Mouse (Mus musculus): ENCODE measurements around the gene Bhlha15. TPM values are rescaled to one million over a fixed set of nuclear protein-coding genes. Genes with fewer than 3 reads are reported as not detected.

Gene Bhlha15
- polyA plus RNA-seq, 1 experiment, result 3.1 TPM

GRCm38 (mm10) chr5:144169275-144169975 lies 20.7 kb upstream of the Bhlha15 start:
- peaks cover 61% of the 10 kb centered on the region for H3K36me3 ChIP-seq (ENCODE audit: control insufficient read depth, insufficient read depth, low read length, poor library complexity, severe bottlenecking)
- H3K27ac ChIP-seq (ENCODE audit: insufficient read depth, low read length), result no peak overlapping the region
- no peak overlapping the region for H3K9ac ChIP-seq (ENCODE audit: low read depth, poor library complexity, severe bottlenecking)
- H3K27me3 ChIP-seq (ENCODE audit: control insufficient read depth, insufficient read depth, low read length, poor library complexity, severe bottlenecking), result no peaks in the 10 kb centered on the region
- no peak overlapping the region for H3K4me3 ChIP-seq (ENCODE audit: low read depth, low read length)
- no peaks in the 10 kb centered on the region for H3K4me1 ChIP-seq (ENCODE audit: control insufficient read depth, insufficient read depth, low read length)
- TF ChIP-seq CTCF (IDR thresholded peaks at IDR 0.05; ENCODE audit: low read depth, low read length), result no peak
- TF ChIP-seq EP300 (IDR thresholded peaks at IDR 0.05; ENCODE audit: insufficient read depth, low read depth, low read length), result no peak
- no peak for TF ChIP-seq POLR2A (IDR thresholded peaks at IDR 0.05; ENCODE audit: insufficient read depth, low read length)
- H3K9me3 ChIP-seq (replicated peaks; ENCODE audit: control insufficient read depth, insufficient read depth, low read length, poor library complexity, severe bottlenecking), result no peaks in the 10 kb centered on the region

GRCm38 (mm10) chr5:144173648-144174047 lies 16.4 kb upstream of the Bhlha15 start:
- H3K36me3 ChIP-seq (ENCODE audit: control insufficient read depth, insufficient read depth, low read length, poor library complexity, severe bottlenecking), result peaks cover 53% of the 10 kb centered on the region
- no peaks in the 10 kb centered on the region for H3K4me1 ChIP-seq (ENCODE audit: control insufficient read depth, insufficient read depth, low read length)
- H3K27ac ChIP-seq (ENCODE audit: insufficient read depth, low read length), result no peak overlapping the region
- H3K4me3 ChIP-seq (ENCODE audit: low read depth, low read length), result no peak overlapping the region
- H3K9ac ChIP-seq (ENCODE audit: low read depth, poor library complexity, severe bottlenecking), result no peak overlapping the region
- no peaks in the 10 kb centered on the region for H3K9me3 ChIP-seq (replicated peaks; ENCODE audit: control insufficient read depth, insufficient read depth, low read length, poor library complexity, severe bottlenecking)
- TF ChIP-seq EP300 (IDR thresholded peaks at IDR 0.05; ENCODE audit: insufficient read depth, low read depth, low read length) (no peak), CTCF (IDR thresholded peaks at IDR 0.05; ENCODE audit: low read depth, low read length) (no peak), POLR2A (IDR thresholded peaks at IDR 0.05; ENCODE audit: insufficient read depth, low read length) (no peak)
- no peaks in the 10 kb centered on the region for H3K27me3 ChIP-seq (ENCODE audit: control insufficient read depth, insufficient read depth, low read length, poor library complexity, severe bottlenecking)

GRCm38 (mm10) chr5:144178216-144178615 lies 11.9 kb upstream of the Bhlha15 start:
- Histone ChIP-seq H3K27ac (ENCODE audit: insufficient read depth, low read length) (no peak overlapping the region), H3K27me3 (ENCODE audit: control insufficient read depth, insufficient read depth, low read length, poor library complexity, severe bottlenecking) (no peaks in the 10 kb centered on the region), H3K9ac (ENCODE audit: low read depth, poor library complexity, severe bottlenecking) (no peak overlapping the region), H3K36me3 (ENCODE audit: control insufficient read depth, insufficient read depth, low read length, poor library complexity, severe bottlenecking) (peaks cover 24% of the 10 kb centered on the region), H3K9me3 (replicated peaks; ENCODE audit: control insufficient read depth, insufficient read depth, low read length, poor library complexity, severe bottlenecking) (no peaks in the 10 kb centered on the region), H3K4me3 (ENCODE audit: low read depth, low read length) (no peak overlapping the region), H3K4me1 (ENCODE audit: control insufficient read depth, insufficient read depth, low read length) (no peaks in the 10 kb centered on the region)
- TF ChIP-seq POLR2A (IDR thresholded peaks at IDR 0.05; ENCODE audit: insufficient read depth, low read length) (no peak), CTCF (IDR thresholded peaks at IDR 0.05; ENCODE audit: low read depth, low read length) (no peak), EP300 (IDR thresholded peaks at IDR 0.05; ENCODE audit: insufficient read depth, low read depth, low read length) (no peak)

- H3K36me3 ChIP-seq (ENCODE audit: control insufficient read depth, insufficient read depth, low read length, poor library complexity, severe bottlenecking), result peaks cover 17% of the 10 kb centered on the region
- TF ChIP-seq POLR2A (IDR thresholded peaks at IDR 0.05; ENCODE audit: insufficient read depth, low read length) (no peak), EP300 (IDR thresholded peaks at IDR 0.05; ENCODE audit: insufficient read depth, low read depth, low read length) (no peak), CTCF (IDR thresholded peaks at IDR 0.05; ENCODE audit: low read depth, low read length) (no peak)
Observed at GRCm38 (mm10) chr5:144181249-144181648, 8.8 kb upstream of the Bhlha15 start.

GRCm38 (mm10) chr5:144182542-144183247 lies 7.4 kb upstream of the Bhlha15 start:
- Histone ChIP-seq H3K4me1 (ENCODE audit: control insufficient read depth, insufficient read depth, low read length) (peaks cover 4% of the 10 kb centered on the region), H3K27ac (ENCODE audit: insufficient read depth, low read length) (peak overlapping the region; percentile 37), H3K36me3 (ENCODE audit: control insufficient read depth, insufficient read depth, low read length, poor library complexity, severe bottlenecking) (peaks cover 17% of the 10 kb centered on the region), H3K27me3 (ENCODE audit: control insufficient read depth, insufficient read depth, low read length, poor library complexity, severe bottlenecking) (no peaks in the 10 kb centered on the region), H3K9me3 (replicated peaks; ENCODE audit: control insufficient read depth, insufficient read depth, low read length, poor library complexity, severe bottlenecking) (no peaks in the 10 kb centered on the region), H3K4me3 (ENCODE audit: low read depth, low read length) (peak overlapping the region; percentile 5; the same call in 1 of the 2 replicates), H3K9ac (ENCODE audit: low read depth, poor library complexity, severe bottlenecking) (0 out of 2 replicates have a peak overlapping the region, but pooled peaks have one; percentile 4)
- TF ChIP-seq EP300 (IDR thresholded peaks at IDR 0.05; ENCODE audit: insufficient read depth, low read depth, low read length) (no peak), POLR2A (IDR thresholded peaks at IDR 0.05; ENCODE audit: insufficient read depth, low read length) (no peak), CTCF (IDR thresholded peaks at IDR 0.05; ENCODE audit: low read depth, low read length) (no peak)

More at GRCm38 (mm10) chr5:144181249-144181648, 8.8 kb upstream of the Bhlha15 start:
- Histone ChIP-seq H3K9me3 (replicated peaks; ENCODE audit: control insufficient read depth, insufficient read depth, low read length, poor library complexity, severe bottlenecking) (no peaks in the 10 kb centered on the region), H3K4me3 (ENCODE audit: low read depth, low read length) (no peak overlapping the region), H3K4me1 (ENCODE audit: control insufficient read depth, insufficient read depth, low read length) (peaks cover 4% of the 10 kb centered on the region), H3K27me3 (ENCODE audit: control insufficient read depth, insufficient read depth, low read length, poor library complexity, severe bottlenecking) (no peaks in the 10 kb centered on the region), H3K9ac (ENCODE audit: low read depth, poor library complexity, severe bottlenecking) (no peak overlapping the region), H3K27ac (ENCODE audit: insufficient read depth, low read length) (no peak overlapping the region)

- H3K9me3 ChIP-seq (replicated peaks; ENCODE audit: control insufficient read depth, insufficient read depth, low read length, poor library complexity, severe bottlenecking), result no peaks in the 10 kb centered on the region
- peaks cover 17% of the 10 kb centered on the region for H3K36me3 ChIP-seq (ENCODE audit: control insufficient read depth, insufficient read depth, low read length, poor library complexity, severe bottlenecking)
- no peak overlapping the region for H3K4me3 ChIP-seq (ENCODE audit: low read depth, low read length)
- H3K4me1 ChIP-seq (ENCODE audit: control insufficient read depth, insufficient read depth, low read length), result peaks cover 4% of the 10 kb centered on the region
- H3K27ac ChIP-seq (ENCODE audit: insufficient read depth, low read length), result peak overlapping the region; percentile 37
- H3K9ac ChIP-seq (ENCODE audit: low read depth, poor library complexity, severe bottlenecking), result no peak overlapping the region
- H3K27me3 ChIP-seq (ENCODE audit: control insufficient read depth, insufficient read depth, low read length, poor library complexity, severe bottlenecking), result no peaks in the 10 kb centered on the region
- no peak for TF ChIP-seq CTCF (IDR thresholded peaks at IDR 0.05; ENCODE audit: low read depth, low read length)
- no peak for TF ChIP-seq POLR2A (IDR thresholded peaks at IDR 0.05; ENCODE audit: insufficient read depth, low read length)
- no peak for TF ChIP-seq EP300 (IDR thresholded peaks at IDR 0.05; ENCODE audit: insufficient read depth, low read depth, low read length)
Observed at GRCm38 (mm10) chr5:144183248-144183559, 6.9 kb upstream of the Bhlha15 start.

Measured in ES-Bruce4 (cell line).